Mouse (Mus musculus): ENCODE data around the gene Sash3.

DNA sequence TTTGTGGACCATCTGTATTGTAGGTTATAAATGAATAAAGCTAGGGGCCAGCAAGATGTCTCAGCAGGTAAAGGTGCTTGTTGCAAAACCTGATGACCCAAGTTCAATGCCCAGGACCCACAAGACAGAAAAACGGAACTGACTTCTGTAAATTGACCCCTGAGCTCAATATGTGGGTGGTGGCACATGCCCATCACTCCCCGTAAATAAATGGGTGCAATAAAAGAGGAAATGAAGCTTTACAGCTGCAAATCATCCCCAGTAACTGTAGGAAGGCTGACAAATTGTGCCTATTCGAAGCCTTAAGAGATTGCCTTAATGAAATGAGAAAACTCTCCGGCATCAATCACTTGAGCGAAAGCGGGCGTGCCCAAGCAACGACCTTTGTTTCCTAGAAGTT, 49.7 kb upstream of the Sash3 start:
- TF ChIP-seq CTCF (IDR thresholded peaks at IDR 0.05; ENCODE audit: control insufficient read depth, insufficient read depth, insufficient read length), result no peak
- TF ChIP-seq FOSL1 (IDR thresholded peaks at IDR 0.05; ENCODE audit: insufficient read depth, low read length, poor library complexity, severe bottlenecking), result no peak
- TF ChIP-seq CEBPB (IDR thresholded peaks at IDR 0.05; ENCODE audit: low read depth), result no peak
- no peak for TF ChIP-seq USF1 (IDR thresholded peaks at IDR 0.05; ENCODE audit: low read depth)

Measured in C2C12 (cell line).